ENCODE assay signal across 19 mouse cellular contexts in the genomic region with DNA sequence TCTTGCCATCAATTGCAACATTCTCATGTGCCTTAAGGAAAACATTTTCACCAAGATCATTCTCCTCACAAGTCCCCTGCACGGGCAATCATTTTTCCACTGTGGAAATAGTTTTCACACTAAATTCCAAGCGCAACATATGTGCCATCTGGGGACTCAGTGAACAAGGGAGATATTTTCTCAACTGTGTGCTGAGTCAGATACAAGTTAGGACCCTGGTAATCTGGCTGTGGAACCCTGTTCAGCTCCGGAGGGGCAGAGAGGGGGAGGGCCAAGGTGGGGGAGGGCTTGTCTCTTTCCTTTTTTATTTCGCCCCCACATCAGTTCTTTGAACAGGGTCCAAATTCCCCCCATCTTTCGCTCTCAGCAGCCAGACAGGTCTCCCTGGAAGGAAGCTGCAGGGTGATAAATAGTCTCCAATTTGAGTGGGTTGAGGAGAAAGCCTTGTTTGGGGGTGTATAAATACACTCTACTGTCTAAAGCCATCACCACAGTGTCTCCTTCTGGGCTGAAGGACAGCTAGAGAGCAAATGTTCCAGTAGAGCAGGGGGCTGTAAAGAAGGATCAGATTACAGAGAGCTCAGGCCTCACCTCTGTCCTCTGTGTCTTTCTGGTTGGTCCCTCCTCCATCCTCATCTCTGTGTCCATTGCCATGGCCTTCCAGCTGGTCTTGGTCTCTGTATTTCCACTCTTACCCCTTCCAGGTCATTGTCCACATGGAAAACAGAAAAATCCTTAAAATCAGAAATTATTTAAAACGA.
DNase-seq lines count a peak whose midpoint lies in the region; ATAC-seq and TF ChIP-seq lines count a peak whose summit lies in the region.
"Had no signal": no experiment of that assay in that cellular context is flagged by ENCODE, and none has a peak within 500 bp of the region (broad histone marks: within the 10 kb centered on the region; RNA-seq: fewer than 3 reads in every experiment).

No protein-coding gene starts in this region.

- TF ChIP-seq POLR2A in kidney, adult 2 months (IDR thresholded peaks at IDR 0.05; ENCODE audit: low read depth, low read length) = no peak
- TF ChIP-seq POLR2A in brain, embryonic 14.5 days (IDR thresholded peaks at IDR 0.05; ENCODE audit: borderline replicate concordance, extremely low read depth, insufficient read depth, insufficient read length, poor library complexity, severe bottlenecking) = no peak

- no peak overlapping the region for H3K9ac ChIP-seq in kidney, embryonic 15.5 days
- H3K9ac ChIP-seq in limb, embryonic 13.5 days = no peak overlapping the region
- H3K9ac ChIP-seq: heart, embryonic 12.5 days; liver, embryonic 13.5 days; midbrain, embryonic 13.5 days; neural tube, embryonic 15.5 days had no signal

- no peaks in the 10 kb centered on the region for H3K36me3 ChIP-seq in kidney, embryonic 15.5 days
- H3K36me3 ChIP-seq in kidney, adult 2 months (ENCODE audit: control insufficient read depth, insufficient read depth, low read length) = no peaks in the 10 kb centered on the region
- H3K36me3 ChIP-seq in limb, embryonic 13.5 days = no peaks in the 10 kb centered on the region
- no peaks in the 10 kb centered on the region for H3K36me3 ChIP-seq in limb, embryonic 10.5 days
- H3K36me3 ChIP-seq: heart, embryonic 12.5 days; liver, embryonic 13.5 days; midbrain, embryonic 13.5 days; neural tube, embryonic 15.5 days had no signal

- peaks cover 6% of the 10 kb centered on the region for H3K9me3 ChIP-seq in kidney, embryonic 15.5 days (replicated peaks)
- H3K9me3 ChIP-seq in limb, embryonic 13.5 days = peaks cover 13% of the 10 kb centered on the region; the same call in 1 of the 2 replicates
- H3K9me3 ChIP-seq in limb, embryonic 10.5 days (replicated peaks) = no peaks in the 10 kb centered on the region
- H3K9me3 ChIP-seq: liver, embryonic 13.5 days had no signal

- TF ChIP-seq CTCF in kidney, adult 2 months (conservative IDR thresholded peaks at IDR 0.05; ENCODE audit: insufficient read depth, insufficient read length, low read depth, low read length) = no peak
- TF ChIP-seq CTCF in brain, embryonic 14.5 days (IDR thresholded peaks at IDR 0.05; ENCODE audit: borderline replicate concordance, extremely low read depth, insufficient read depth, insufficient read length) = no peak

- WGBS in kidney, embryonic 15.5 days = 50% methylated on average over 6 of the region's 6 CpGs
- 56% methylated on average over 6 of the region's 6 CpGs for WGBS in kidney, adult 2 months
- WGBS in limb, embryonic 13.5 days = 56% methylated on average over 6 of the region's 6 CpGs
- WGBS in limb, embryonic 10.5 days = 75% methylated on average over 6 of the region's 6 CpGs

- no peak overlapping the region for H3K4me2 ChIP-seq in kidney, embryonic 15.5 days
- H3K4me2 ChIP-seq in limb, embryonic 13.5 days (replicated peaks) = no peak overlapping the region
- H3K4me2 ChIP-seq: heart, embryonic 12.5 days; liver, embryonic 13.5 days; midbrain, embryonic 13.5 days; neural tube, embryonic 15.5 days had no signal

- H3K4me1 ChIP-seq in kidney, embryonic 15.5 days = peaks cover 8% of the 10 kb centered on the region; the same call in 1 of the 2 replicates
- H3K4me1 ChIP-seq in kidney, adult 2 months (ENCODE audit: control insufficient read depth, insufficient read depth, low read length) = no peaks in the 10 kb centered on the region
- H3K4me1 ChIP-seq in limb, embryonic 13.5 days = peaks cover 9% of the 10 kb centered on the region
- H3K4me1 ChIP-seq in limb, embryonic 10.5 days = peaks cover 7% of the 10 kb centered on the region
- H3K4me1 ChIP-seq: heart, embryonic 12.5 days; liver, embryonic 13.5 days; midbrain, embryonic 13.5 days; neural tube, embryonic 15.5 days had no signal

- H3K27me3 ChIP-seq in kidney, embryonic 15.5 days = no peaks in the 10 kb centered on the region
- no peaks in the 10 kb centered on the region for H3K27me3 ChIP-seq in kidney, adult 2 months (replicated peaks; ENCODE audit: control insufficient read depth, insufficient read depth, low read length)
- no peaks in the 10 kb centered on the region for H3K27me3 ChIP-seq in limb, embryonic 13.5 days
- H3K27me3 ChIP-seq in limb, embryonic 10.5 days (ENCODE audit: low read depth, poor library complexity, severe bottlenecking) = no peaks in the 10 kb centered on the region
- H3K27me3 ChIP-seq: heart, embryonic 12.5 days; liver, embryonic 13.5 days; midbrain, embryonic 13.5 days; neural tube, embryonic 15.5 days had no signal

- peak; percentile 58; the same call in 1 of the 2 replicates for ATAC-seq in kidney, embryonic 15.5 days (replicated peaks; ENCODE audit: low FRiP score)
- no peak for ATAC-seq in limb, embryonic 13.5 days (ENCODE audit: low FRiP score, low read depth)
- ATAC-seq: hindbrain, embryonic 16.5 days; intestine, postnatal 0 days; midbrain, embryonic 13.5 days had no signal

- DNase-seq in embryo, embryonic 10.5 days (ENCODE audit: low spot score) = peak; percentile 32
- no peak for DNase-seq in embryo, embryonic 11 days
- DNase-seq in kidney, adult 2 months = no peak
- no peak for DNase-seq in limb, embryonic 10.5 days (ENCODE audit: low spot score)
- DNase-seq in brain, embryonic 14.5 days (ENCODE audit: low read depth) = peak; percentile 2
- no peak for DNase-seq in natural killer cell, adult 2 months (ENCODE audit: low spot score in 2 of 2)
- DNase-seq: cerebellum, adult 9-11 months; gastrocnemius, postnatal 36 days; layer of hippocampus, adult 9-11 months; liver, embryonic 13.5 days; thymus, postnatal 4 days had no signal

- H3K4me3 ChIP-seq in kidney, embryonic 15.5 days (replicated peaks) = no peak overlapping the region
- no peak overlapping the region for H3K4me3 ChIP-seq in kidney, adult 2 months (ENCODE audit: insufficient read depth, low read depth, low read length)
- no peak overlapping the region for H3K4me3 ChIP-seq in limb, embryonic 13.5 days
- H3K4me3 ChIP-seq in limb, embryonic 10.5 days = no peak overlapping the region
- H3K4me3 ChIP-seq: heart, embryonic 12.5 days; liver, embryonic 13.5 days; midbrain, embryonic 13.5 days; neural tube, embryonic 15.5 days had no signal

- H3K27ac ChIP-seq in kidney, embryonic 15.5 days = no peak overlapping the region
- no peak overlapping the region for H3K27ac ChIP-seq in kidney, adult 2 months (ENCODE audit: insufficient read depth, low read depth, low read length)
- H3K27ac ChIP-seq in limb, embryonic 13.5 days = peak overlapping the region; percentile 15; the same call in 1 of the 2 replicates
- no peak overlapping the region for H3K27ac ChIP-seq in limb, embryonic 10.5 days
- H3K27ac ChIP-seq: liver, embryonic 13.5 days; macrophage; midbrain, embryonic 13.5 days; neural tube, embryonic 15.5 days had no signal

Comparison
In these comparisons a context has a peak if more than half of its experiments do, and no peak if none do; other contexts are left out.
1. DNase-seq: peak in embryo, embryonic 10.5 days (single experiment) and brain, embryonic 14.5 days (single experiment); none in embryo, embryonic 11 days (single experiment), kidney, adult 2 months (single experiment), limb, embryonic 10.5 days (single experiment) and natural killer cell, adult 2 months (0 of 2).